Mouse (Mus musculus) stomach, postnatal 0 days (tissue): ENCODE results near the gene Kcnq4.

Source experiments
- CTCF ChIP-seq: IDR thresholded peaks from 2 replicates; pipeline ENCODE4 v1.5.1; 2016; ENCODE audit warnings: antibody characterized with exemption, low read depth, mild to moderate bottlenecking, moderate library complexity
- EP300 ChIP-seq: optimal IDR thresholded peaks from 2 replicates; pipeline ENCODE3; 2016; ENCODE audit warnings: antibody characterized with exemption

GRCm38 (mm10) chr4:120795646-120796045 is 47.2 kb upstream of the Kcnq4 start:
- TF ChIP-seq CTCF (no peak), EP300 (no peak)
